Mouse (Mus musculus): ENCODE data around the gene Eif2a.

DNA sequence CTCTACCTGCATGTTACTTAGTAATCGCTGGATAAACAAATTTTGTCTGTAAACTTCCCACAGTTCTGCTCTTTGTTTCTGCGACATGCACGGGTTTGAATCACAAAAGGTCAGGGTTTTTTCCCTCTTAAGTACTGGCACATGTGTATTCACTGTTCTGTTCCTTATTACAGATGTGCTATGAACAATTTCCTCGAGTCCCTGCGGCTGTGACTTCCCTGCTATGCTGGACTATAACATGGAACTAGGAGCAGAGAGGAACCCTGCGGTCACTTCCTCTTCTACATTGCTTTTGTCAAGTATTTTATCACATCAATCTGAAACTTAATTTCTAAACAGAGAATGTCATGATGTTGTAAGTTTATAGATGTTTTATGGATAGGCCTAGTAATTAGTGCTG is 5.3 kb upstream of the Eif2a start:
- TF ChIP-seq POLR2A (IDR thresholded peaks at IDR 0.05; ENCODE audit: borderline replicate concordance, extremely low read depth, low read depth, low read length): no peak
- TF ChIP-seq CTCF (IDR thresholded peaks at IDR 0.05; ENCODE audit: insufficient read depth, low read length): no peak

All from lung, adult 2 months (tissue).